Mouse (Mus musculus): ENCODE measurements at regions not wholly inside any gene's neighbourhood (a gene's known extent, or its start where the extent isn't known, plus 50 kb on each side); places are given as distances from the start of the nearest gene placed in this dataset.

DNA sequence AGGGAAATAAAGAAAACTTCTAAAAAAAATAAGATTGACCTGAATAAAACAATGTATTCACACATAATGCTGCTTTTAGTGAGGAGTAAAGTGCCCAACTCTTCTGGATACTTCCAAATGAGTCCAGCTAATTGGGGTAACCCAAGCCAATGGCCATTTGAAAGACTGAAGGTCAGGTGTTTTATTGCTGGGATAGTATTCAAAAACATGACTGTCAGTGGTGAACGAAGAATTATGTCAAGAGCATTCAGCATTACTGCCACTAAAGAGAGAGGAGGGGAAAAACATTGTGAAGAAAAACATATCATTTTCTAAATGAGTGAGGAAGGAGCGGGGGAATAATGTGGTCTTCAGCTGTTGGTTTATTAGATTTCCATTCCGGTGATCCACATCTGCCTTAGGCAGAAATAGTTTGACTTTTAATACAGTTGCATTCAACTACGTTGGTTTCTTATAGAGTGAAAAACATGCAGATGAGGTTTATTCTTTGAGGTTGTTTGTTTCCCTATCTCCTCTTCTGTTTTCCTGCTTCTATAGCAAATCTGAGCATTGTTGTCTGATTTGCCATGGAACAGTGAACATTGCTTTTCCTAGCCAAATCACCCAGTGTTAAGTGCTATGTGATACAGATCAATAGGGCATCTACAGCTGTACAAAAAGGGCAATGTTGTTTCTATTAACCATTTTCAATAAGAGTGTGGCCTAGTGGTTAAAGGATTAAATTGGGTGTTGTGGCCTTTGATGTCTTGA lies 435.3 kb upstream of the Ccnh start:
- TF ChIP-seq POLR2A (IDR thresholded peaks at IDR 0.05; ENCODE audit: control insufficient read depth in 1 of 2, insufficient read depth in 1 of 2, low read depth in 1 of 2, low read length in 2 of 2, poor library complexity in 1 of 2) (no peak), CTCF (IDR thresholded peaks at IDR 0.05 in 2 of 3, conservative IDR thresholded peaks at IDR 0.05 in 1 of 3; ENCODE audit: control insufficient read depth in 1 of 3, insufficient read depth in 1 of 3, low read depth in 2 of 3, low read length in 3 of 3, poor library complexity in 1 of 3, severe bottlenecking in 1 of 3) (no peak), SIN3A (IDR thresholded peaks at IDR 0.05; ENCODE audit: low read length) (no peak), EP300 (IDR thresholded peaks at IDR 0.05; ENCODE audit: low read depth in 1 of 2, low read length in 2 of 2) (no peak), MAFK (IDR thresholded peaks at IDR 0.05; ENCODE audit: borderline replicate concordance, low read depth, low read length) (no peak), CHD1 (IDR thresholded peaks at IDR 0.05; ENCODE audit: low read depth, low read length) (no peak), ZNF384 (IDR thresholded peaks at IDR 0.05; ENCODE audit: low read depth, low read length) (no peak), ZMIZ1 (IDR thresholded peaks at IDR 0.05; ENCODE audit: low read depth, low read length) (no peak), HCFC1 (IDR thresholded peaks at IDR 0.05; ENCODE audit: low read depth, low read length) (no peak), CHD2 (IDR thresholded peaks at IDR 0.05; ENCODE audit: low read length) (no peak)

All from MEL (cell line).